Mouse (Mus musculus) cerebellum, adult 8-10 months (tissue): ENCODE measurements around the gene Trpc4ap.
A peak's percentile ranks its signal among the peaks of the same experiment; 100 is the strongest.

Experiments
- DNase-seq: peaks from one replicate; pipeline ENCODE4 v3.0.0; 2022

Trpc4ap gene

GRCm38 (mm10) chr2:155691336-155691722, 855 bp downstream of the Trpc4ap start:
- no peak for DNase-seq

DNA sequence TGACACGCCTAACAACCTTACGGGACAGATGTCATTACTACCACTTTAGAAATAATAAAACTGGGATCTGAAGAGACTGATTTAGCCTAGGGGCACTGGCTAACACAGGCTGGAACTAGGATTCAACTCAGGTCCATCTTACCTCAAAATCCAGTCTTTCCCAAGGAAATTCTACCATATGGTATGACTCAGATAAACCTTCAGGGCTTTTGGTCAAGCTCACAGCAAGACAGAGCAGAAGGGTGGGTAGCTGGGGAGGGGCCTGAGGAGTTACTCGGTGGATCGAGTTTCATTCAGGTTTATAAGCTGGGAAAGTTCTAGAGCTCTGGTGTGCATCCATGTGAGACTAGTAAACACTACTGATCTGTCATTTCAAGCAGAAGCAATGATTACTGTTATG, 3.0 kb downstream of the Trpc4ap start:
- DNase-seq, result no peak

DNA sequence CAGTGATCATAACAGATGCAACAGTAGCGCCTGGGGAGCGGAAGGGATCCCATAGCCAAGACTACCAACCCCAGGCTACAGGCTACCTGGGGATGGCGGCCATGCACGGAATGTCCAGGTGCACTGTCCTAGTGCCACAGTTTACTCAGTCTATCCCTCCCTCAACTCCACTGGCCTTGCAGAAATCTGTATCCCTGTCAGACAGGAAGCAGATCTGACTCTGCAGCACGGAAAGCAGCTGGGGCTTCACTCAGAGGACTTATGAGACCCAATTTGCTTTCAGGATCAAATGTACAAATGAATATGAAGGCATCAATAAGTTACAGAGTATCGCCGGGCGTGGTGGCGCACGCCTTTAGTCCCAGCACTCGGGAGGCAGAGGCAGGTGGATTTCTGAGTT, 4.4 kb downstream of the Trpc4ap start:
- DNase-seq, result no peak

DNA sequence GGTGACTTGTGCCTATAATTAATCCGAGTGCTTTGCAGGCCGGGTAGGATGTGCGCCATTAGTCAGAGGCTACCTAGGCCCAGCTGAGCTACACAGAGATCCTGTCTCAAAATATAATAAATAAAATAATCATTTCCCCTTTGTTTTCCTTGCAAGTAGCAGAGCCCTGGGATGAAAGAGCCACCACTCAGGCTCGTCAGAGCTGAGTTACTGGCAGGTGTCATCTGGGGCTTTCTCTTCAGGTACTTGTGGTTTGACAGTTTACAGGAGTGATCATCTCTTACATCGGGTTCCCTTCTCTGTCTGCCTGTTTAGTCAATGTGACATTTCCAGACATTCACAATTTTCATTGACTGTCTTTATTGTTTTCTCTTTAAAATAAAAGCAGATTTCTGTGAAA, 5.6 kb downstream of the Trpc4ap start:
- DNase-seq, result no peak

DNA sequence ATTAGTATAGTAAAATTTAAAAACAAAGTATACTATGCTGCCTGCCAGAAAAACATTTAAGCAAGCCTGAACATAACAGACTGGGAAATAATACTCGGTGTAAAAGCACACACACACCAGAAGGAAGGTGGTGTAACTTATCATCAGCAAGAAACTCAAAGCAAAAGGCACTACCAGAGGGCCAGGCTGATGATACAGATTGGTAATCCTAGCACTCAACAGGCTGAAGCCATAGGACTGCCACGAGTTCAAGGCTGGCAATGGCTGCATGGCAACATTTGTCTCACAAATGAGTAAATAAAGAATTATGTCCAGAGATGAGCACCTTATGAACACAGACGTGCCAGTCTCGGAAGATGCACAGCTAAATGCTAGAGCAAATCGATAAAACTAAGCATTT, 8.4 kb downstream of the Trpc4ap start:
- no peak for DNase-seq

GRCm38 (mm10) chr2:155683137-155683536, 9.0 kb downstream of the Trpc4ap start:
- no peak for DNase-seq

GRCm38 (mm10) chr2:155681874-155682273, 10.3 kb downstream of the Trpc4ap start:
- DNase-seq, result no peak

DNA sequence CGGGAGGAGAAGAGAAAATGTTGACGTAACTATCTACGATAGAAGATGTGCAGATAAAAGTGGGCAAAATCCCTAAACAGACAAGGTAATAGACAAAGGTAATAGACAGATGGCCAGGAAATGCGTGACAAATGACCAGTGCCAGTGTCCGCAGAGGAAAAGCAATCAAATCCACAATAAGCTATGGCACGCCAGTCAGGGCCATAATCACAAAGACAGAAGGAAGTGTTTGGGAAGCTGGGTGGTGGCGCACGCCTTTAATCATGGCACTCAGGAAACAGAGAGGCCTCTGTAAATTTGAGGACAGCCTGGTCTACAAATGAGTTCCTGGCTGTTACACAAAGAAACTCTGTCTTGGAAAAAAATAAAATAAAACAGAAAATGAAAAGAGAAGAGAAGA, 11.0 kb downstream of the Trpc4ap start:
- DNase-seq, result no peak

GRCm38 (mm10) chr2:155680591-155680990, 11.6 kb downstream of the Trpc4ap start:
- no peak for DNase-seq

DNA sequence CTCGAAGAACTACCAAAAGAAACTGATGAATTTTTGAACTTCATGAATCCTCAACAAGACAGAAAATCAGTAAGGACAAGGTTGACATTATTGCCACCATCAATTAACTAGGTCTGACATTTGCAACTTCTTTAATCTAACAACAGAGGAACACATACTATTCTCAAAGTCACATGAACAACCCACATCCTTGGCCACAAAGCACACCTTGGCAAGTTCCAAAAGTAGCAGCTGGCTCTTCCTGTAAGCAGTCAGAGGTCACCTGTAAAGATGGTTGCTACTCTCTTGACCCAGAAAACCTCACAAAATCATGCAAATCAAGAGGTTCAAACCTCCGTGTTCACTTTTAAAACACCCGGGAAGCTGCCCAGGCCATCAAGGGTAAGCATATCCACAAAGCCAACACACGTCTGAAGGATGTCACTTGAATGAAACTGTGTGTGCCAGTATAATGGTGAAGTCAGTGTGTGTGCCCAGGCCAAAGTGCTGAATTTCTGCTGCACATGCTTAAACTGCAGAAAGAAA, 12.5 kb downstream of the Trpc4ap start:
- DNase-seq, result no peak

GRCm38 (mm10) chr2:155675118-155675517, 17.1 kb downstream of the Trpc4ap start:
- no peak for DNase-seq

GRCm38 (mm10) chr2:155673546-155673945, 18.6 kb downstream of the Trpc4ap start:
- peak; percentile 58 for DNase-seq

DNA sequence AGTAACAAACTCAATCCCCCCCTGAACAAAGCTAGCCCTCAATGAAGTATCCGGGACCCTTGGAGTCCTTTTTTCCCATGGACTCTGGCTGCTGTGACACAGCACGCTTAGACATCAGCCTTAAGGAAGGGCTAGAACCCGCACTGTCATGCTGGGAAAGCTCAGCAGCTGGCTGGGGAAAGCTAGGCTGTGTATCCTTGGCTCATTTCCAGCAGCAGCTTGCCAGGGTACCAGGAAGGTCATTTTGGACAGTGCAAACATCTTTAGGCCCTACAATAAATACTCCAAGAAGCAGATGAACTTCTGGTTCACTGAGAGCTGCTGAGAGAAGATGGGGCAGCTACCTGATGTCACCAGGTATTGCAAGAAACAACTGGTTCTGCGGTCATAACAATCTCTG, 20.9 kb downstream of the Trpc4ap start:
- no peak for DNase-seq

DNA sequence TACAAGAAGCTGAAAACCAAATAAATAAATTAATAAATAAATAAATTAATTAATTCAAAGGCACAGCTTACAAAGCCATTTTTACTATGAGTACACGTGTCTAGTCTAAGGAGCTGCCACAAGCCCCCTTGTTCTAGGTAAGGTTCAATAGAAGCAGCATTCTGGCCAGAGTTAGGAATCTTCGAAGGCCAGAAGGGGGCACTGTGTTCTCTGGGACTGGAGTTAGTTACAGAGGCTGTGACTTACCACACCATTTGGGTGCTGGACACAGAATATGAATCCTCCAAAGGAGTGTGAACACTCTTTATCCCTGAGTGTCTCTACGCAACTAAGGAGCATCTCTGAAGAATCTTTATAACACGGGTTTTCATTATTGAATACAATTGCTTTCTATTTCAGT, 23.7 kb downstream of the Trpc4ap start:
- DNase-seq, result no peak

DNA sequence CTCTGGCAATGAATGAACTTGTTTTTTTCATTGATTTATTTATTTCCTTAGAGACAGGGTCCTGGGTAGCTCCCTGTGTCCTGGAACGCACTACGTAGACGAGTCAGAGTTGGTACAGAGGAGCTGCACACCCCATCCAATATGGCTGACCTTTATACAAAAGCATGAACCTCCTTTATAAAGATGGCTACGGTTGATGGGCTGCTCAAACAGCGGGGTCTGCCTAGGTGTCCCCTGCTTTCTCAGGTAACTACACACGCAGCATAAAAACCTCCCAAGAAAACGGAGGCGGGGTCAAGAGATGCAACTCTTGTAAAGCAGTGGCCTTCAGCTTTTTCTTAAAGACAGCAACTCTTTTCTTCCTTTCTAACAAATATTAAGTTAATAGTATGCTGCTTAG, 24.3 kb downstream of the Trpc4ap start:
- no peak for DNase-seq

DNA sequence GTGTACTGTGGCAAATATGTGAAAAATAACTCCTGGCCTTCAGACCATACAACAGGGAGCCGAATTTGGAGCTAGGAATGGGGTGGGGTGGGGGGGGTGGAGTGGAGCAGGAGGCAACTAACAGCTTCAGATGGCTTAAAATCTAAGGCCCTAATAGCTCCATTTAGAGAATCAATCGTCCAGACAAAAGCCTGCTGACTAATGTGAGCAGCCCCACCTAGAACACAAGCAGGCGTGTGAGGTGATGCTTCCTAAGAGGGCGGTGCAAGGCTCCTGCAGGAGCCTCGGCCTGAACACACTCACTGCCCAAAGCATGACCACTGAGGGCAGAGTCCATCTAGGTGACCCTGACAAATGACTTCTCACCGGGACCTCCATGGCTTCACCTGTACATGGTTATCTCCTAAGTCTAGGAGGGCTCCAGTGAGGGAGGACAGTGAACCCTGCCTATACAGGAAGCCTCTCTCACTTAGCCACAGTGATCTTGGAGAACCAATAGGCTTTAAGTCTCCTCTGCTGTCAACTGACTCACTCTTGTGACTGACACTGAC, 28.2 kb downstream of the Trpc4ap start:
- DNase-seq, result no peak

DNA sequence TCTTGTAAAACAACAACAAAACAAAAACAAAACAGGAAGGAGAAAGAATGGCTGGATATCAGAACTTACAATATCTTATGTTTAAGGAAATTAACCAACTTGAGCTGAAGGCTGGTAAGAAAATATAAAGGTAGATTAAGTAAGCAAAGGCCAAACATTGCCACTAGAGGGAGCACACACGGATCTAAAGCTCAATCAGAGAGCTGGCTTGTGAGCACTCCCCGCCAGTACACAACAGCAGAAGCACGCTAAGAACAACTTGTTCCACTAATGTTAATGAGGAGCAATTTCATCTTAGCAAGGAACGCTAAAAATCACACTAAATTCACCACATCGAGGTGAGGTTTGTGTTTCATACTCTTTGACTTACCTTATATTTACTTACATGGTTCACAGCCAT, 29.1 kb downstream of the Trpc4ap start:
- peak; percentile 61 for DNase-seq

DNA sequence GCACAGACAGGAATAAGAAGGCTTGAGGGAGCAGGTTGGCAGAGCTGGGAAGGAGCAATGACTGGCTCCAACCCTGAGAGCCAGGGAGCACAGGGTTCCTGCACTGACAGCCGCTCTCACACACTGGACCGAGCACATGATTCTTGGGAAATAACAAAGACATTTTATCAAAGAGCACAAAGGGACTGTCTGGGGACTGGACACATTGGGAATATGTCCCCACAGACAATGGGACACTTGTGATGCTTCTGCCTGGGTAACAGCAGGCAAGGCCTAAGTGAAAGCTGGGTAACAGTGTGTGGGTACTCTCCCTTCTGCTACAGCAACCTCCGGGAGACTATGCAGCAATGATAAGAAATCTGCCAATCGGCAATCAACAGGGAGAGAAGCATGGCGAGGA, 29.8 kb downstream of the Trpc4ap start:
- DNase-seq, result no peak

DNA sequence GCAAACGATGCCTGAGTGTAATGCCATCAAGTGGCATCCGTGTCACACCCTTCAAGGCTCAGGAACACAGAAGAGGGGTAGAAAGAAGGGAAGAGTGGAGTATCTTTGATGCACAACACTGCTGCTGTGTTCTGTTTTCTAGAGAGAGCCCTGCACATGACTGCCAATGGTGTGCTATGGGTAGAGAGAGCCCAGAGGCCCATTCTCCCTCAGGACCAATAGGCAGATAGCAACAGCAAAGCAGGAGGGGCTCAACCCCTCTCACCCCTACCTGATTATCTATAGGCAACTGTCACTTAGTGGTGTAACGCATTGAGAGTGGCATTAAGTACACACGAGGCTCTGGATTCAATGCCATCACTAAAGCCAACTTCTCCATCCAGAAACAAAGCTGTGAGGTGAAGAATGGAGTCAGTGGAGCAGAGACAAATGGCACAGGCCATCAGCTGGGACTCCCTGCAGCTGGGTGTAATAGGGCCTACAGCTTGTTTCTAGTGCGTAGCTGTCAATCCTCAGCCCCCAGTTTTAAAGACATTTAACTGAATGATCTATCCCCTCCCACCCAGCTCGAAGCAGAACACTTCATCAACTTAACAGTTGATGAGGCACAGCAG, 36.3 kb downstream of the Trpc4ap start:
- DNase-seq, result no peak

DNA sequence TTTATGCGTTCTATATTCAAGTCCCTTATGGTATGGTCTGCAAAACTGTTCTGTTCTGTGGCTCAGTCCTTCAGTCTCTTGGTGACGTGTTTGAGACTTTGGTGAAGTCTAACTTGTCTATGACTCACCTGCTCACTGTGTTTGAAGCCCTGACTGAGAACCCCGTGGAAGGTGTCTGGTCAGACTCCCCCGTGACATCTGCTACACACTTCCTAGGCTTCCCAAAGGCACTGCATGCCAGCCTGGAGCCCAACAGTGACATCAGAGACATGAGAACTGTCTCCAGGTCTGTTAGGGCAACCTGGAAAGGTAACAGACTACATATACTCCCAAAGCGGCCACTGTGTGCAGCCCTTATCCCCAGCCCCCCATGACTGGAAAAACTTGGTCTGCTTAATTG, 39.6 kb downstream of the Trpc4ap start:
- DNase-seq, result no peak

- DNase-seq, result peak; percentile 23
These were observed 46.4 kb downstream of the Trpc4ap start for GRCm38 (mm10) chr2:155645746-155646145.

DNA sequence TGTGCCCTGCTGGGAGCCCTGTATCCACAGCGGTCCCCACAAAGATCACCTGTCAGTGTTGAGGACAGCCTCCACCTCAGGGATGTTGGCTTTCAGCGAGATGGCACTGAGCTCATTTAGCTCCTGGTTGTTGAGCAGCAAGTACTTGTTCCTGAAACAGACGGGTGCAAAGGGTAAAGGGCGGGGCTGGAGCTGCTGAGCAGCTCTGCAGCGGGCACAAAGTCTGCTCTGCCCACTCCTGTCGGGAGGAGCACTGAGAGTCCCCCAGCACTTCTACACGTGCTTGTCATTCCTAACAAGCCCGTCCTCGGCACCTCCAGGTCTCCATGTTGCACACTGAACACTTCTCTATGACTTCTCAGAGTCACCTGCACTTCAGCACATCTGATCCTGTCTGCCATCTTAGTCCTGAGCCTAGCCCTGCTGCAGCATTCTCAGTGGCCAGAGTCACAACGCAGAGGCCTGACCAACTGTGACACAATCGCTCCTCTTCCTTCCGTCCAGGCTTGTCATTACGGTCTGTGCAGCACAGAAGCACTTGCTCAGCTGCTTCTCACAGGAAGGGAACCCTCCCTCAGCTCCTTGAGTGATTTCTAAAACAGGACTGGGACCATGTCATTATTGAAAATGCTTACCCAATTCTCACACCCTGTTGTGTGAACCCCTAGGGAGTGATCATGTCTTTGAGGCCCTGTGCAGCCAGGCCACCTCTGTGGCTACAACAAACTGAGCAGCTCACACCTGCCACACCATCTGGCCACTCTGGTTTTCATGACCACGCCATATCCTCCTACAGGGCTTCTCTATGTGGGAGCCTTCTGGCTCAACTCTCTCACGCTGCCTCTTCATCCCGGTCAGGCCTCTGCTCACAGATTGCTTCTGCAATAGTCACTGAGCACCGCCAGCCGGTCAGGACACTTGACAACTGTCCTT, 50.4 kb downstream of the Trpc4ap start:
- DNase-seq, result no peak

- DNase-seq, result peak; percentile 78
These were observed 51.5 kb downstream of the Trpc4ap start for GRCm38 (mm10) chr2:155640656-155641055.

DNA sequence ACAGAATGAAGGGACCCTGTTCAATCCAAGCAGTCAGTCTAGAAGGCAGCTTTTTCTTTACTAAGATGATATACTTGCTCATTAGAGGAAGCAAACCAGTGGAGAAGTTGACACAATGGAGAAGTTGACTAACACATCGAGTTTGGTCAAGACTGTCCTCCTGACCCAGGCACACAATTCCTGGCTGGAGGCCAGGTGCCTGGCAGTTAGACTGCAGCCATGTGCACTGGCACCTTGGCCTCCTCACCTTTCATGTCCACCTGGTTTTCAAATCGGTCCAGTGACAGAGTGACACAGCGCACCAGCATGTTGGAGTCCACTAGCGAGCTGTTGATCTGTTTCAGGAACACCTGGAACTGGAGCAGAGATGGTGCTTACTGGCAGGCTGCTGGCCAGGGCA, 54.8 kb downstream of the Trpc4ap start:
- no peak for DNase-seq
